Mouse (Mus musculus) forebrain, embryonic 14.5 days (tissue): Measurements from ENCODE around the gene Tma16. TPM values are rescaled to one million over a fixed set of nuclear protein-coding genes. Genes with fewer than 3 reads are reported as not detected.

Experiments
- ATAC-seq: fragments of 200-750 bp; cut with Nextera tagmentation; 2 replicates; pipeline ENCODE4 v1.8.0; 2017; ENCODE audit warnings: mild to moderate bottlenecking, moderate library complexity
- DNase-seq: peaks from one replicate; pipeline ENCODE4 v3.0.0-alpha.2; 2015; ENCODE audit warnings: low spot score
- H3K27ac ChIP-seq: fragments of 300-500 bp; sonication (generic); 2 replicates; pipeline ENCODE4 v1.5.1; 2014; ENCODE audit warnings: low read depth, mild to moderate bottlenecking, control low read depth, low read length, moderate library complexity
- H3K27me3 ChIP-seq: fragments of 300-500 bp; sonication (generic); replicated peaks from 2 replicates; pipeline ENCODE4 v1.6.1; 2014; ENCODE audit warnings: low read length, control low read depth, mixed read lengths; ENCODE audit not compliant: control insufficient read depth, insufficient read depth
- H3K36me3 ChIP-seq: fragments of 300-500 bp; sonication (generic); 2 replicates; pipeline ENCODE4 v1.6.1; 2014; ENCODE audit warnings: low read length, control low read depth; ENCODE audit not compliant: control insufficient read depth, insufficient read depth
- H3K4me1 ChIP-seq: fragments of 300-500 bp; sonication (generic); 2 replicates; pipeline ENCODE4 v1.6.1; 2014; ENCODE audit warnings: antibody characterized with exemption, low read length, control low read depth; ENCODE audit not compliant: control insufficient read depth, insufficient read depth
- H3K4me2 ChIP-seq: fragments of 300-500 bp; sonication (generic); 2 replicates; pipeline ENCODE4 v1.6.1; 2014; ENCODE audit warnings: mild to moderate bottlenecking, control low read depth, low read length
- H3K4me3 ChIP-seq: fragments of 300-500 bp; sonication (generic); 2 replicates; pipeline ENCODE4 v1.5.1; 2014; ENCODE audit warnings: low read depth, low read length, control low read depth
- H3K9ac ChIP-seq: fragments of 300-500 bp; sonication (generic); 2 replicates; pipeline ENCODE4 v1.6.1; 2014; ENCODE audit warnings: mild to moderate bottlenecking, low read length, control low read depth, moderate library complexity
- H3K9me3 ChIP-seq: fragments of 300-500 bp; sonication (generic); replicated peaks from 2 replicates; pipeline ENCODE4 v1.6.1; 2016; ENCODE audit warnings: low read length, control low read depth, mixed read lengths; ENCODE audit not compliant: control insufficient read depth
- WGBS: fragments of 180-500 bp; shearing (Covaris S2); extraction: QIAGEN DNeasy Blood & Tissue Kit; methylation state at CpG from one replicate; pipeline ENCODE4 v1.1.7; 2014; 5-methylcytosine and 5-hydroxymethylcytosine counted together
- polyA plus RNA-seq: library from polyadenylated mRNA; unstranded; fragments of >200 nt; fragmentation: Nextera tagmentation; extraction: Ambion mirVana; gene quantifications from 2 replicates; pipeline ENCODE4 v1.2.1, GENCODE M21; 2014

The Tma16 gene
- polyA plus RNA-seq, 1 experiment from 2014 or later: 7.6 TPM

- Histone ChIP-seq H3K4me1 (no peaks in the 10 kb centered on the region), H3K4me2 (no peak overlapping the region), H3K36me3 (no peaks in the 10 kb centered on the region), H3K9ac (no peak overlapping the region), H3K9me3 (no peaks in the 10 kb centered on the region), H3K27me3 (no peaks in the 10 kb centered on the region), H3K27ac (no peak overlapping the region), H3K4me3 (no peak overlapping the region)
- 84% methylated on average over 4 of the region's 4 CpGs for WGBS
- ATAC-seq: no peak
- DNase-seq: no peak
Measured at GRCm38 (mm10) chr8:66438468-66438867, 47.9 kb downstream of the Tma16 start.

- no peaks in the 10 kb centered on the region for H3K27me3 ChIP-seq
- H3K4me3 ChIP-seq: no peak overlapping the region
- H3K4me1 ChIP-seq: no peaks in the 10 kb centered on the region
- no peak overlapping the region for H3K4me2 ChIP-seq
- no peak overlapping the region for H3K27ac ChIP-seq
- no peaks in the 10 kb centered on the region for H3K9me3 ChIP-seq
- DNase-seq (no peak), ATAC-seq (no peak)
- H3K36me3 ChIP-seq: no peaks in the 10 kb centered on the region
- no peak overlapping the region for H3K9ac ChIP-seq
- WGBS: 87% methylated on average over 3 of the region's 3 CpGs
Measured at GRCm38 (mm10) chr8:66437929-66438328, 48.4 kb downstream of the Tma16 start.

GRCm38 (mm10) chr8:66436804-66437203 is 49.5 kb downstream of the Tma16 start:
- 95% methylated on average over 1 of the region's 1 CpGs for WGBS
- H3K4me2 ChIP-seq: no peak overlapping the region
- no peak overlapping the region for H3K4me3 ChIP-seq
- ATAC-seq (no peak), DNase-seq (no peak)
- H3K36me3 ChIP-seq: no peaks in the 10 kb centered on the region
- H3K27me3 ChIP-seq: no peaks in the 10 kb centered on the region
- no peak overlapping the region for H3K27ac ChIP-seq
- no peak overlapping the region for H3K9ac ChIP-seq
- H3K4me1 ChIP-seq: no peaks in the 10 kb centered on the region
- H3K9me3 ChIP-seq: no peaks in the 10 kb centered on the region

- no peaks in the 10 kb centered on the region for H3K36me3 ChIP-seq
Measured at GRCm38 (mm10) chr8:66433577-66433976, 52.8 kb downstream of the Tma16 start.

GRCm38 (mm10) chr8:66430639-66431038 is 55.7 kb downstream of the Tma16 start:
- no peaks in the 10 kb centered on the region for H3K27me3 ChIP-seq
- no peak for DNase-seq
- no peaks in the 10 kb centered on the region for H3K36me3 ChIP-seq
- no peak overlapping the region for H3K4me3 ChIP-seq
- no peak overlapping the region for H3K4me2 ChIP-seq
- ATAC-seq: no peak
- 78% methylated on average over 2 of the region's 2 CpGs for WGBS
- H3K27ac ChIP-seq: no peak overlapping the region
- no peaks in the 10 kb centered on the region for H3K9me3 ChIP-seq
- H3K4me1 ChIP-seq: no peaks in the 10 kb centered on the region
- H3K9ac ChIP-seq: no peak overlapping the region

More at GRCm38 (mm10) chr8:66433577-66433976, 52.8 kb downstream of the Tma16 start:
- Histone ChIP-seq H3K27me3 (no peaks in the 10 kb centered on the region), H3K27ac (no peak overlapping the region), H3K9ac (no peak overlapping the region), H3K4me3 (no peak overlapping the region), H3K4me1 (no peaks in the 10 kb centered on the region), H3K4me2 (no peak overlapping the region), H3K9me3 (no peaks in the 10 kb centered on the region)
- no peak for DNase-seq
- no peak for ATAC-seq

Other genes with a start within 250 kb of the Tma16 start
- gene Tktl2, start 25.2 kb upstream of the Tma16 start, polyA plus RNA-seq: not detected in 2 replicates
- gene Npy5r, start 201.6 kb upstream of the Tma16 start, polyA plus RNA-seq: 0.38 and 0.54 TPM in 2 replicates
- 2.3 and 3.4 TPM in 2 replicates for gene Npy1r, start 210.7 kb upstream of the Tma16 start, polyA plus RNA-seq